Mouse (Mus musculus) liver, embryonic 14.5 days (tissue): ENCODE results near the gene Sgms1. TPM values are rescaled to one million over a fixed set of nuclear protein-coding genes. Genes with fewer than 3 reads are reported as not detected.
A peak's percentile ranks its signal among the peaks of the same experiment; 100 is the strongest.
"Not testable (repeated sequence)": the region's sequence is repeated elsewhere in the genome, so short reads cannot be mapped to it uniquely, and the experiment has no call there.

Experiments
- ATAC-seq: fragments of 200-750 bp; cut with Nextera tagmentation; 2 replicates; pipeline ENCODE4 v1.8.0; 2017; ENCODE audit warnings: moderate number of reproducible peaks, mild to moderate bottlenecking, moderate library complexity; ENCODE audit not compliant: insufficient read depth
- DNase-seq, 3 experiments: peaks; one replicate each; pipeline ENCODE4 v3.0.0-alpha.2; 2012 to 2013; ENCODE audit warnings: low read depth in 3 of 3, low spot score in 3 of 3
- H3K27ac ChIP-seq: fragments of 300-500 bp; sonication (generic); 2 replicates; pipeline ENCODE4 v1.5.1; 2014; ENCODE audit warnings: moderate library complexity, mild to moderate bottlenecking, control low read depth, inconsistent platforms
- H3K27me3 ChIP-seq: fragments of 300-500 bp; sonication (generic); 2 replicates; pipeline ENCODE4 v1.6.1; 2014; ENCODE audit warnings: mild to moderate bottlenecking, low read length, moderate library complexity; ENCODE audit not compliant: control insufficient read depth, insufficient read depth
- H3K36me3 ChIP-seq: fragments of 300-500 bp; sonication (generic); replicated peaks from 2 replicates; pipeline ENCODE4 v1.6.1; 2014; ENCODE audit warnings: low read depth; ENCODE audit not compliant: control insufficient read depth, insufficient read depth
- H3K4me1 ChIP-seq, 2 experiments: fragments of 200-500 bp in 1 of 2; fragments of 300-500 bp in 1 of 2; sonication (generic) in 1 of 2; replicated peaks; 2 replicates each; pipeline ENCODE4 v1.6.1; 2012 to 2014; ENCODE audit warnings: antibody characterized with exemption in 1 of 2, inconsistent platforms in 1 of 2, low read length in 1 of 2; ENCODE audit not compliant: control insufficient read depth in 2 of 2, insufficient read depth in 2 of 2
- H3K4me2 ChIP-seq: fragments of 300-500 bp; sonication (generic); 2 replicates; pipeline ENCODE4 v1.6.1; 2014; ENCODE audit warnings: low read depth, mild to moderate bottlenecking, control low read depth, moderate library complexity
- H3K4me3 ChIP-seq, 2 experiments: fragments of 200-500 bp in 1 of 2; fragments of 300-500 bp in 1 of 2; sonication (generic) in 1 of 2; 2 replicates each; pipeline ENCODE4 v1.5.1; 2012 to 2014; ENCODE audit warnings: low read depth in 2 of 2, low read length in 2 of 2, mild to moderate bottlenecking in 2 of 2, control low read depth in 1 of 2, inconsistent platforms in 1 of 2, moderate library complexity in 1 of 2; ENCODE audit not compliant: insufficient read depth in 1 of 2
- H3K9ac ChIP-seq: fragments of 300-500 bp; sonication (generic); replicated peaks from 2 replicates; pipeline ENCODE4 v1.6.1; 2014; ENCODE audit warnings: mild to moderate bottlenecking, control low read depth, moderate library complexity
- H3K9me3 ChIP-seq: fragments of 300-500 bp; sonication (generic); 2 replicates; pipeline ENCODE4 v1.6.1; 2016; ENCODE audit warnings: low read length, mixed read lengths; ENCODE audit not compliant: control insufficient read depth
- CTCF ChIP-seq: IDR thresholded peaks from 2 replicates; pipeline ENCODE4 v1.5.1; 2016; ENCODE audit warnings: antibody characterized with exemption, low read depth, control low read depth
- EP300 ChIP-seq: IDR thresholded peaks from 2 replicates; pipeline ENCODE4 v1.6.1; 2016; ENCODE audit warnings: antibody characterized with exemption, low read depth
- WGBS: fragments of 180-500 bp; shearing (Covaris S2); extraction: QIAGEN DNeasy Blood & Tissue Kit; methylation state at CpG from one replicate; pipeline ENCODE4 v1.1.7; 2014; ENCODE audit not compliant: insufficient replicate concordance; 5-methylcytosine and 5-hydroxymethylcytosine counted together
- polyA plus RNA-seq, 2 experiments: library from polyadenylated mRNA; depleted of rRNA in 1 of 2; stranded (reverse) in 1 of 2; unstranded in 1 of 2; fragments of >200 nt; fragmentation: Nextera tagmentation in 1 of 2; extraction: Ambion mirVana in 1 of 2; gene quantifications; 2 replicates each; pipeline versions ENCODE4 v1.2.1 to v1.2.3; 2012 to 2014

Sgms1 gene
- polyA plus RNA-seq, 2 experiments: 17.3 to 19.2 TPM

DNA sequence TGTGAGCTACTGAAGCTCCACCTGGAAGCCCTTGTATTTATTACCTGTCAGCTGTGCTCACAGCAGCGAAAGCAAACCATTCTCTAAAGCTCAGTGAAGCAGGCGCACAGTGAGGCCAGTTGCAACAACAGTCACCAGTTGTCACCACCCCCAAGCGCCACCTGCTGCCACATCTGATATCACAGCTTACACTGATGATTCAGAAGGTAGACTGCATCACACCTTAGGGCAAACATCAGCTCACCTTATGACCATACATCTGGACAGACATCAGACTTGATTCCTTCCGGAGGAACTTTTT is 69.2 kb downstream of the Sgms1 start:
- Histone ChIP-seq H3K27ac (no peak overlapping the region), H3K4me3 (no peak overlapping the region), H3K36me3 (no peaks in the 10 kb centered on the region), H3K27me3 (no peaks in the 10 kb centered on the region), H3K9ac (no peak overlapping the region), H3K4me1 (peaks cover 4 to 23% of the 10 kb centered on the region in 2 experiments; a peak in 3 of 4 replicates), H3K4me2 (peak overlapping the region; percentile 8; the same call in 1 of the 2 replicates), H3K9me3 (no peaks in the 10 kb centered on the region)
- DNase-seq (peak; percentile 33 to 49 (median 37)), ATAC-seq (peak; percentile 29; the same call in 1 of the 2 replicates)
- TF ChIP-seq EP300 (no peak; the same call in 1 of the 2 replicates), CTCF (peak; percentile 95)
- WGBS: 45% methylated on average over 4 of the region's 4 CpGs

- Histone ChIP-seq H3K4me2 (peak overlapping the region; percentile 8; the same call in 1 of the 2 replicates), H3K9ac (no peak overlapping the region), H3K27me3 (no peaks in the 10 kb centered on the region), H3K36me3 (no peaks in the 10 kb centered on the region), H3K4me3 (no peak overlapping the region), H3K4me1 (peaks cover 4 to 18% of the 10 kb centered on the region in 2 experiments; a peak in 3 of 4 replicates), H3K27ac (no peak overlapping the region), H3K9me3 (no peaks in the 10 kb centered on the region)
- DNase-seq (no peak), ATAC-seq (peak; percentile 33; the same call in 1 of the 2 replicates)
- TF ChIP-seq EP300: no peak
- no peak for TF ChIP-seq CTCF
- 51% methylated on average over 12 of the region's 12 CpGs for WGBS
Observed at GRCm38 (mm10) chr19:32319531-32320365, 69.8 kb downstream of the Sgms1 start.

DNA sequence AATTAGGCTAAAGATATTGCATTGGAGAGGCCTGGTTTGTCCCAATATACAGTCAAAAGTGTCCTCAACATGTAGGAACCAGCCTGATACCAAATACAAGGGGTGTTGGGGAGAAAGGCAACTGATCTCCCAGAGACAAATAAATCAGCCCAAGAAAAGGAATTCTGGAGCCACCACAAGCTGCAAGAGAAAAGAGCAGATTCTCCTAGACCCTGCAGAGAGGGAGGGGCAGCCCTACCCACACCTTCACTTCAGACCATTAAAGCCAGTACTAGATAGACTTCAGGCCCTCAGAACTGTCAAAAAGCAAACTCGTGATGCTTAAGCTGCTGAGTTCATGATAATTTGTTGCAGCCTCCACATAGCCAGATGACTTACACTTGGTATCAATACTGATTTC is 70.5 kb downstream of the Sgms1 start:
- H3K27ac ChIP-seq: no peak overlapping the region
- no peak overlapping the region for H3K9ac ChIP-seq
- no peak overlapping the region for H3K4me2 ChIP-seq
- no peaks in the 10 kb centered on the region for H3K27me3 ChIP-seq
- ATAC-seq (no peak), DNase-seq (no peak)
- H3K36me3 ChIP-seq: no peaks in the 10 kb centered on the region
- TF ChIP-seq CTCF (no peak), EP300 (no peak)
- no peak overlapping the region for H3K4me3 ChIP-seq
- 45% methylated on average over 1 of the region's 1 CpGs for WGBS
- peaks cover 4 to 17% of the 10 kb centered on the region in 2 experiments; a peak in 3 of 4 replicates for H3K4me1 ChIP-seq
- H3K9me3 ChIP-seq: no peaks in the 10 kb centered on the region

DNA sequence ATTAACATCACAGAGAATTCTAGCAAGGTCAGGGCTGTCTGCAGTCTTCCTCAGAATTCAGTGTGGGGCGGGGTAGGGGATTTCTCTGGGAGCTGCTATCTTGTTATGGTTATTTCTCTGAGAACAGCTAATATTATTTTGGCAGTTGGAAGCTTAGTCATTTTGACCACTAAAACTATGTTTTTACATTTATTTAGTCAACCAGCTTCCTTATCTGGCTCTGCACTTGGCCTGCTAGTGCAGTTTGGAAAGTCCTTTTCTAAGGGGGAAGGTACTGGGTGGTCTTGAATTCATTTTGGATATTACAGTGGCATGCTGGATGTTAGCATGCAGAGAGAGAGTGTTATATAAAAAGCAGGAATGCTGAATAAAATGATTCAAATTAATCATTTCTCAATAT is 72.2 kb downstream of the Sgms1 start:
- 38% methylated on average over 1 of the region's 1 CpGs for WGBS

DNA sequence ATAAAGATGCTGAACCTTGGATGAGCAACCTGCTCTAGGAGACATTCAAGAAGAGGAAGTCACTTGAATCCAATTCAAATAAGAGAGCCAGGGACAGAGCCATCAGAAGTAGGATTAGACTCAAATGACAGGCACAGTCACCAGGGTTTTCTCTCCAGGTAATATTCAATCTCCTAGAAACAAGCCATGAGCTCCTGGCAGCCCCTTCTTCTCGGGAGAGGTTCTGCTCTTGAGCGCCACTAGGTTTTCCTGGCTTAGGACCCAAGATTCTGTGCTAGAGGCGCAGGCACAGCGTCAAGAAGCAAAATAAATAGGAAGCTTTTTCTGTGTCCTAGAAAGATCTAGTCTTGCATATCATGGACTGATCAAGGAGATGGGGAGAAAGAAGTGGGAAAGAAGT is 76.2 kb downstream of the Sgms1 start:
- Histone ChIP-seq H3K27me3 (no peaks in the 10 kb centered on the region), H3K4me2 (no peak overlapping the region), H3K27ac (no peak overlapping the region), H3K4me3 (no peak overlapping the region), H3K36me3 (no peaks in the 10 kb centered on the region), H3K9me3 (no peaks in the 10 kb centered on the region), H3K4me1 (peaks cover 0 to 2% of the 10 kb centered on the region in 2 experiments; a peak in 3 of 4 replicates), H3K9ac (no peak overlapping the region)
- DNase-seq (no peak), ATAC-seq (no peak)
- no peak for TF ChIP-seq CTCF
- WGBS: 75% methylated on average over 4 of the region's 4 CpGs

More for the DNA sequence above, 72.2 kb downstream of the Sgms1 start:
- not testable (repeated sequence) for H3K27ac ChIP-seq, H3K9ac ChIP-seq, DNase-seq, ATAC-seq, H3K27me3 ChIP-seq, H3K9me3 ChIP-seq, H3K4me2 ChIP-seq, H3K4me3 ChIP-seq, H3K36me3 ChIP-seq
- peaks cover 4 to 12% of the 10 kb centered on the region in 2 experiments; a peak in 3 of 4 replicates for H3K4me1 ChIP-seq
- TF ChIP-seq EP300: 0 out of 2 replicates have a peak, but pooled peaks have one; percentile 23
